Mouse (Mus musculus): ENCODE data around the gene Gk. TPM values are rescaled to one million over a fixed set of nuclear protein-coding genes. Genes with fewer than 3 reads are reported as not detected.

The Gk gene
- total RNA-seq, 2 experiments from 2014 or later: 2.4 to 3.3 TPM

Other genes with a start within 250 kb of the Gk start
- gene Tab3, start 202.8 kb downstream of the Gk start, total RNA-seq (2021): 1 to 10 TPM; 3.9 to 4.4 TPM
- under 1 TPM in 1 of 2 experiments, not detected in 1; 0.12 TPM for gene 5430427O19Rik, start 93.5 kb upstream of the Gk start, total RNA-seq (2021)